Mouse (Mus musculus) forebrain, embryonic 12.5 days (tissue): ENCODE data around the gene Efcab6. TPM values are rescaled to one million over a fixed set of nuclear protein-coding genes. Genes with fewer than 3 reads are reported as not detected.

Source experiments
- ATAC-seq: fragments of 200-750 bp; cut with Nextera tagmentation; 2 replicates; pipeline ENCODE4 v1.8.0; 2017; ENCODE audit warnings: moderate TSS enrichment; ENCODE audit not compliant: low FRiP score
- H3K27ac ChIP-seq: fragments of 300-500 bp; sonication (generic); 2 replicates; pipeline ENCODE4 v1.5.1; 2016; ENCODE audit warnings: mild to moderate bottlenecking
- H3K27me3 ChIP-seq: fragments of 300-500 bp; sonication (generic); 2 replicates; pipeline ENCODE4 v1.6.1; 2016; ENCODE audit warnings: mild to moderate bottlenecking
- H3K36me3 ChIP-seq: fragments of 300-500 bp; sonication (generic); replicated peaks from 2 replicates; pipeline ENCODE4 v1.6.1; 2016; ENCODE audit warnings: mild to moderate bottlenecking
- H3K4me1 ChIP-seq: fragments of 300-500 bp; sonication (generic); 2 replicates; pipeline ENCODE4 v1.6.1; 2016
- H3K4me2 ChIP-seq: fragments of 300-500 bp; sonication (generic); 2 replicates; pipeline ENCODE4 v1.6.1; 2016; ENCODE audit warnings: mild to moderate bottlenecking, moderate library complexity
- H3K4me3 ChIP-seq: fragments of 300-500 bp; sonication (generic); replicated peaks from 2 replicates; pipeline ENCODE4 v1.5.1; 2016; ENCODE audit warnings: mild to moderate bottlenecking
- H3K9ac ChIP-seq: fragments of 300-500 bp; sonication (generic); 2 replicates; pipeline ENCODE4 v1.6.1; 2016; ENCODE audit warnings: mild to moderate bottlenecking
- H3K9me3 ChIP-seq: fragments of 300-500 bp; sonication (generic); 2 replicates; pipeline ENCODE4 v1.6.1; 2016
- WGBS: fragments of 180-500 bp; shearing (Covaris S2); methylation state at CpG from one replicate; pipeline ENCODE4 v1.1.7; 2016; 5-methylcytosine and 5-hydroxymethylcytosine counted together
- polyA plus RNA-seq: library from polyadenylated mRNA; unstranded; fragments of >200 nt; fragmentation: Nextera tagmentation; extraction: Ambion mirVana; gene quantifications from 2 replicates; pipeline ENCODE4 v1.2.1, GENCODE M21; 2016

The Efcab6 gene
- polyA plus RNA-seq, 1 experiment from 2014 or later = 1.3 TPM

DNA sequence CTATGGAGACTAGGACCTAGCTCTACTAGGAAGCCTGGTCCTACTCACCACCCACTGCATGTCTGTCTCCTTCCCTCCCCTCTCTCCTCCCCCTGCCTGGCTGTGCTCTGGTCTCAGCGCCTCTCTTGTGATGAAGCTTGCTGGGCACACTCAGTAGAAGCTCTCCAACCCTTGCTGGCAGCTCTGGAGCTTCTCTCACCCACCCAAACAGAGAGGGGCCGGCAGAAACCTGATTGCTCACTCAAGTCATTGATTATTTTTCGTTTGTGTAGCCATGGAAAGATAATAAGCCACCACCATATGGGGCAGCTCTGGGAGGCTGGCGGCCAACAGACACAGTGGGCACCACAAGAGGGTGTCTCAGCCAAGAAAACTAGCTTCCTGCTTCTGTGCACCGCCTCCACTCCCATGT is 211.8 kb downstream of the Efcab6 start:
- Histone ChIP-seq H3K9ac (no peak overlapping the region), H3K27me3 (no peaks in the 10 kb centered on the region), H3K4me2 (no peak overlapping the region), H3K27ac (no peak overlapping the region), H3K4me1 (peaks cover 3% of the 10 kb centered on the region; the same call in 1 of the 2 replicates), H3K9me3 (no peaks in the 10 kb centered on the region), H3K36me3 (peaks cover 17% of the 10 kb centered on the region), H3K4me3 (no peak overlapping the region)
- no peak for ATAC-seq
- 78% methylated on average over 5 of the region's 5 CpGs for WGBS

DNA sequence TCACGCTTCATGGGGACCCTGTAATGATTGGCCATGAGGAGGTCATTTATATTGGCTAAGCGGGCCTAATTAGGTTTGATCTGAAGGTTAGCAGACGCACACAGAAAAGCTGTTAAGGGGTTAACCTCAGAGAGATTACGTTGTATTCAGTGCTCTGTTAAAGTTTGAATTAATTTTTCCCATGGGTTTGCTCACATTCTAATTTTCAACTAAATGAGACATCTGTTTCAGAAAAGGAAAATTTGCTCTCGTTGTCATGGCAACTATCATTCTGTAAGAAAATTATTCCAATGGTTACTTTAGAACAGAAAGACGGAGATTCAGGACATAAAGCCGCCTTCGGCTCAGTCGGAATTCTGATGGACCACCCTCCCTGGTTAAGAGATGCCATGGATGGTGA is 217.0 kb downstream of the Efcab6 start:
- 53% methylated on average over 9 of the region's 9 CpGs for WGBS
- no peaks in the 10 kb centered on the region for H3K27me3 ChIP-seq
- H3K4me1 ChIP-seq = peaks cover 52% of the 10 kb centered on the region
- no peak overlapping the region for H3K9ac ChIP-seq
- no peak overlapping the region for H3K4me2 ChIP-seq
- ATAC-seq = no peak
- H3K9me3 ChIP-seq = no peaks in the 10 kb centered on the region
- peak overlapping the region; percentile 11; the same call in 1 of the 2 replicates for H3K27ac ChIP-seq
- H3K4me3 ChIP-seq = no peak overlapping the region
- H3K36me3 ChIP-seq = no peaks in the 10 kb centered on the region

DNA sequence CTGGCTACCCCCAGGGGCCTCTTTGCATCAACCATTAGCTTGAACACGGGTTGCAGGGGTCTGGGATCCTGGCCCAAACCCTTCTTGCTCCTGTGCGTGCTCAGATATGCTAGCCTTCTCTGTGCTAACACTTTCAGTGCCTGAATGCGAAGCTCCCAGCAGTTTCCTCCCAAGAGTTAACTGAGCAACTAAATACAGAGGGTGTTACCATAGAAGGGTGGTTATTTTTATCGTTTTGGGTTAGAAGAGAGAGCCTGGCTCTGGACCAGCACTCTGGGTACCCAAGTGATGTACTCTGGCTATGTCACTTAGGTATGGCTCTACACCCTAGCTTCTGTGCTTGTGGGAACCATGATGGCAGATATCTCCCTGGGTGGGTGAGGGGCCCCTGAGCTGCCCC is 217.7 kb downstream of the Efcab6 start:
- Histone ChIP-seq H3K27ac (peak overlapping the region; percentile 5; the same call in 1 of the 2 replicates), H3K36me3 (no peaks in the 10 kb centered on the region), H3K4me3 (no peak overlapping the region), H3K4me1 (peaks cover 59% of the 10 kb centered on the region), H3K9ac (no peak overlapping the region), H3K27me3 (0 out of 2 replicates have a peak, but pooled peaks cover under 1% of the 10 kb centered on the region), H3K4me2 (no peak overlapping the region), H3K9me3 (no peaks in the 10 kb centered on the region)
- no peak for ATAC-seq
- 84% methylated on average over 4 of the region's 4 CpGs for whole genome bisulfite sequencing

DNA sequence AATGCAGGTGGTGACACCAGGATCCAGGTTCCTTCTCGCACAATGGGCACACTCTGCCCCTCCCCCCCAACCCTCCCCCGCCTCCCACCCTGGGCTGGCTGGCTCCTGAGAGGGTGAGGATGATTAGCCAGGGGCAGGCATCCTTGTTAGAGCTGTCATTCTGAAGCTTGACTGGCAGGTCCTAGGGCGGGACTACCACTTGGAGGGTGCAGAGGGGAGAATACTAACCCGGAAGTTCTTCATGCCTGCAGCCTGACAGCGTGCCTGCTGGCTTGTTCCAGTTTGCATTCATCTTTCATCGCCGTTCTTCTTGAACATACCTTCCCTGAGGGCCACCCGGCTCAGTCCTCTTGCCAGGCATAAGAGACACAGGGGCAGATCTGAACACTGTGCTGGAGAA is 218.6 kb downstream of the Efcab6 start:
- peak; percentile 49 for ATAC-seq
- no peak overlapping the region for H3K9ac ChIP-seq
- no peak overlapping the region for H3K4me3 ChIP-seq
- 0 out of 2 replicates have a peak, but pooled peaks cover 3% of the 10 kb centered on the region for H3K27me3 ChIP-seq
- WGBS = 33% methylated on average over 8 of the region's 8 CpGs
- H3K4me2 ChIP-seq = no peak overlapping the region
- H3K4me1 ChIP-seq = peaks cover 61% of the 10 kb centered on the region
- peak overlapping the region; percentile 47; the same call in 1 of the 2 replicates for H3K27ac ChIP-seq
- H3K36me3 ChIP-seq = no peaks in the 10 kb centered on the region
- H3K9me3 ChIP-seq = no peaks in the 10 kb centered on the region

DNA sequence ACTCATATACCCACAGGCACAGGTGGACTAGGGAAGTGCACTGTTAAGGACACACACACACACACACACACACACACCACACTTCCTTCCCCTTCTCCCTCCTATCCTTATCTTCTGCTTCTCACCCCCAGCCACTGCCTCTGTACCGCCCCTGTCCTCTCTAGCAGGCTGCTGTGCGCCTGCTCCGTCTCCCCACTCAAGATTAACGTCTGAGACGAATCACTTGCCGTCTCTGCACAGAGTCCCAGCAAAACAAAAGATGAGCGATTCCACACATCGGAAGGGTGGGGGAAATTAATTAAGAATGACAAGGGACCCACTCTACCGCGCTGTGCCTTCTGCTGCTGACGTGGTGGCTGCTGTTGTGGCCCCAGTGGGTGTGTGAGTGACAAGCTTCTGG is 219.4 kb downstream of the Efcab6 start:
- peak overlapping the region; percentile 47; the same call in 1 of the 2 replicates for H3K27ac ChIP-seq
- H3K9me3 ChIP-seq = no peaks in the 10 kb centered on the region
- peaks cover 61% of the 10 kb centered on the region for H3K4me1 ChIP-seq
- H3K9ac ChIP-seq = peak overlapping the region; percentile 0; the same call in 1 of the 2 replicates
- no peak overlapping the region for H3K4me2 ChIP-seq
- no peaks in the 10 kb centered on the region for H3K36me3 ChIP-seq
- H3K27me3 ChIP-seq = 0 out of 2 replicates have a peak, but pooled peaks cover 3% of the 10 kb centered on the region
- ATAC-seq = peak; percentile 17; the same call in 1 of the 2 replicates
- WGBS = 22% methylated on average over 11 of the region's 11 CpGs
- no peak overlapping the region for H3K4me3 ChIP-seq

DNA sequence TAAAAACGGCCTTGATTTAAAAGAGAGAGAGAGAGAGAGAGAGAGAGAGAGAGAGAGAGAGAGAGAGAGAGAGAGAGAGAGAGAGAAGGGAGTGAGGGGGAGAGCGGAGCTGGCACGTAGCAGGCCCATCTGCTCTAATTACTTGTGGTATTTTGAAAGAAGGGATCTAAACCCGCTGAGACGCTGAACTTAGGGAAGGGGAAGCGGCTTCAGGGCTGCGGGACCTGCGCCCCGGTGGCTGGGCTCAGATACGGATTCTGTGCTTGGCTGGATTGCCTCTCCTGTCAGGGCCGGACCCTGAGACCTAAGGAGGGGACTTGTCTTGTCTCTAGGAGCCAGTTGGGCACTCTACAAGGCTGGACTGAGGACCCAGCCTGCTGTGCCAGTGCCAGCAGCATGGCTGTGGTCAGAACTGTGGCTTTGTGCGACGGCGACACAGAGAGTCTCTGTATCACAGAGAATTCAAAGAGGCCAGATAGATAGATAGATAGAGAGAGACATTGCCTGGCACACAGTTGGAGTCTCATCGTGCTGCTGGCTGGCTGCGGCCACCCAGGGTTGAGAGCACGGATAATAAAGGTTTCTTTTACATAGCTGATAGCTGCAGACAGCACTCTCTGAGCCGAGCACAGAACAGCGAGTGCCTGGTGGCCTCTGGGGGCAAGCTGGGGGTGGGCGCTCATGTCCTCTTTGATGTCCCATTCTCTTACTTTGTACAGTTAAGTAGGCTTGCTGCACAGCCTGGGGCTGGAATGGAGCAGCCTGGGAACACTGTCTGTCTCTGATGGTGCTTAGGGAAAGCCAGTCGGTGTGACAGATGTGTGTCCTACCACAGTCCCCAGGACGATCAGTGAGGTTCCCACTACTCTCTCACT is 222.0 kb downstream of the Efcab6 start:
- Histone ChIP-seq H3K36me3 (no peaks in the 10 kb centered on the region), H3K27ac (peak overlapping the region; percentile 60; the same call in 1 of the 2 replicates), H3K9ac (peak overlapping the region; percentile 33; the same call in 1 of the 2 replicates), H3K4me3 (no peak overlapping the region), H3K4me1 (peaks cover 67% of the 10 kb centered on the region), H3K9me3 (no peaks in the 10 kb centered on the region), H3K27me3 (0 out of 2 replicates have a peak, but pooled peaks cover 3% of the 10 kb centered on the region), H3K4me2 (no peak overlapping the region)
- WGBS = 26% methylated on average over 22 of the region's 22 CpGs
- ATAC-seq = no peak

DNA sequence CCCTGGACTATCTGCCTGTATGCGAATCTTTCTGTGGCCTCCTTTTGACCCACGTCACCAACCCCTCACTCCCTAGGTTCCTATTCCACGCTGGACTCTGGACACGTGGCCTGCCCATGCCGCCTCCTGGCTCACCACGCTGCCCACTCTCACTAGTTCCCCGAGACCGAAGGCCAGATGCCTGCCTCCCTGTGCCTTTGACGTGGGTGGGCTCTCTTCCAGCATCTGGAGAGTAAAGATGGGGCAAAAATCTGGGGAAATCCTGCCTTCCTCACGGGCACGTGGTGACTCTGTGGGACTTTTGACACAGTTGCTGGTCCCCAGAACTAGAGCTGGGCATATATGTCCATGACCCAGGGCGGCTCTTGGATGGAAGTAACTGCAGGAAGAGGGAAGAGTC is 222.8 kb downstream of the Efcab6 start:
- WGBS = 77% methylated on average over 12 of the region's 12 CpGs
- no peaks in the 10 kb centered on the region for H3K9me3 ChIP-seq
- no peak overlapping the region for H3K4me3 ChIP-seq
- H3K4me1 ChIP-seq = peaks cover 60% of the 10 kb centered on the region
- H3K4me2 ChIP-seq = no peak overlapping the region
- H3K27ac ChIP-seq = no peak overlapping the region
- H3K36me3 ChIP-seq = no peaks in the 10 kb centered on the region
- 0 out of 2 replicates have a peak, but pooled peaks cover 3% of the 10 kb centered on the region for H3K27me3 ChIP-seq
- ATAC-seq = no peak
- H3K9ac ChIP-seq = no peak overlapping the region

DNA sequence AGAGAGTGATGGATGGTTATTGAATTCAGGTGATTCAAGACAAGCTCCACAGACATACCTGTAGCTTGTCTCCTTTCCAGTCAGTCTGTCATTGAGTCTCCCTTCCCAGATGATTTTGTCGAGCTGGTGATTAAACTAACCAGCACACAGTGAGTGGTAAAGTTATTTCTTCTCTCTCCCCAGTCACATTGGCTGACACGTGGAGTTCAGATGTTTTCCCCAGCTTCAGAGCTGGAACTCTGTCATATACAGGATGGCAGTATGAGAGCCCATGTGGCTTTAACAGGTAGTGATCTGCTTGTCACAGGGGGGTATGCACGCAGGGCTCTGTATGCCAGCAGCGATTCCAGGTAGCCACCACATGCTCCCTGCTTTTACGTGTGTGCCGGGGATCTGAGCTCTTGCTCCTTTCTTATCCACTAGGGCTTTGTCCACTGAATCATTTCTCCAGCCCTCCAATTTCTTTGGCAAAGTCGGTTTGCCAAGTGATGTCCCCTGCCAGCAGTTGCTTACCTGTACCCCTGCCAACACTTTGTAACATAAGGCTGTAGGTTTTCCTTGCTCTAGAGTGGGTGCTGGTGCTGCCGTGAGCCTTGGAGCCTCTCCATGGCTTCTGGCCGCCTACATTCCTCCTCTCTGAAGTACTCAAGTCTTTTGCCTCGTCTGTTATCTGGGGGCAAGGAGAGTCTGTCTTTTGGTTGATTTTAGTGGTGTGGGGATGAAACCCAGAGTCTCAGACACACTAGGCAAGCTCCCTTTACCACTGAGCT is 224.0 kb downstream of the Efcab6 start:
- Histone ChIP-seq H3K4me1 (peaks cover 47% of the 10 kb centered on the region), H3K9me3 (no peaks in the 10 kb centered on the region), H3K4me3 (no peak overlapping the region), H3K36me3 (peaks cover 3% of the 10 kb centered on the region; the same call in 1 of the 2 replicates), H3K4me2 (no peak overlapping the region), H3K9ac (no peak overlapping the region), H3K27me3 (0 out of 2 replicates have a peak, but pooled peaks cover 3% of the 10 kb centered on the region), H3K27ac (no peak overlapping the region)
- 75% methylated on average over 10 of the region's 10 CpGs for WGBS
- ATAC-seq = no peak

DNA sequence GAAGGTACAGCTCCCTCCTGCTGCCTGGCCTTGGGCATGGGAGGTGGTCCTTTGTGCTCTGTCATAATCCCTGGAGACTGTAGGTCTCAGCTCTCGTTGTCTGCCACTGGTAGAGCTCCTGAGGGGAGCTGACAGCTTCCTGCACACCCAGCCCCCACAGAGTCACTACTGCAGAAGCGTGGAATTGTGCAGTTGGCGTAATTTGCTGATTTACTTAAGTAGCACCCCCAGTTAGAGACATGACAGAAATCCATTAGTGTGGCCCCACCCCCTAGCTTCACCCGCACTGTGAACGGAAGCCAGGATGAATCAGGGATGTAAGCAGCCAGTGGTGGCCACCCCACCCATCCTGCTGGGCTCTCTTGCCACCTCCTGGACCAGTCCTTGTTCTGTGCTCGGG is 232.9 kb downstream of the Efcab6 start:
- Histone ChIP-seq H3K4me1 (no peaks in the 10 kb centered on the region), H3K36me3 (peaks cover 8% of the 10 kb centered on the region), H3K27me3 (no peaks in the 10 kb centered on the region), H3K27ac (no peak overlapping the region), H3K4me2 (no peak overlapping the region), H3K4me3 (no peak overlapping the region), H3K9ac (no peak overlapping the region), H3K9me3 (no peaks in the 10 kb centered on the region)
- ATAC-seq = 0 out of 2 replicates have a peak, but pooled peaks have one; percentile 11
- 74% methylated on average over 6 of the region's 6 CpGs for WGBS

DNA sequence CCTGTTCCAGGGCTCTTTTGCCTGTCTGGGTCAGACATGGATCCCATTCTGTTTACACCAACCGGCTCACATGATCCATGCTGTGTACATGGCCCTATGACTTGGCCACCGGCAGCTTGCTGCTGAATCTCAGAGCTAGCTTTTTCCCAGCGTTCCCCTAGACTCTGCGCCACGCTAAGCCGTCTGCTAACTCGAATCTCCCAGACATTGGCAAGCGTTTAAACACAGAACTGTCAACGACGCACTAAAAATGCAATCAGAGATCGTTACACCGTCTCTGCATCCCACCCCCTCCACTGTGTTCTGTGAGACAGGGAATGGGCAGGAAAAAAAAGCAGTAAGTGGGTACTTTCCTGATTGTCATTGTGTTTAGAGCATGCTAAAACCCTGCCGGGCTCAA is 236.0 kb downstream of the Efcab6 start:
- Histone ChIP-seq H3K36me3 (peaks cover 6% of the 10 kb centered on the region; the same call in 1 of the 2 replicates), H3K9me3 (no peaks in the 10 kb centered on the region), H3K27ac (peak overlapping the region; percentile 42; the same call in 1 of the 2 replicates), H3K4me1 (no peaks in the 10 kb centered on the region), H3K4me2 (no peak overlapping the region), H3K9ac (no peak overlapping the region), H3K27me3 (no peaks in the 10 kb centered on the region), H3K4me3 (no peak overlapping the region)
- no peak for ATAC-seq
- 73% methylated on average over 13 of the region's 13 CpGs for WGBS

DNA sequence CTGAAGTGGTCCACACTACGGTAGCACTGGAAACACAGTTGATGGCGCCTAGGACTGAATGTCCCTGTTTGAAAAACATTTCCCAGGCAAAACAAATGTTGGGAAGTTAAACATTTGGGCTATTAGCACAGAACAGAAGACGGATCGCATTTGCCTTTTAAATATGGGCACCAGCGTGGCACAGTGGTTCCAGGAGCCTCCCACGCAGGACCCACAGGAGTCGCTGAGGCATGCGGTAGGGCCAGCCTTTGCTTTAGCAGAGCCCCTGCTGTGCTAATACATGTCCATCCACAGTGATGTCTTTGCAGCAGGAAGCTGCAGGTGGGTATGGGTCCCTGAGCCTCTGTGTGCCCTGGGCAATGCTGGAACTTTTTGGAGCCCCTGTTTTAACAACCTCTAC is 237.2 kb downstream of the Efcab6 start:
- Histone ChIP-seq H3K9me3 (no peaks in the 10 kb centered on the region), H3K4me1 (no peaks in the 10 kb centered on the region), H3K27ac (no peak overlapping the region), H3K9ac (no peak overlapping the region), H3K27me3 (no peaks in the 10 kb centered on the region), H3K4me2 (no peak overlapping the region), H3K4me3 (no peak overlapping the region), H3K36me3 (0 out of 2 replicates have a peak, but pooled peaks cover 1% of the 10 kb centered on the region)
- ATAC-seq = no peak
- WGBS = 89% methylated on average over 8 of the region's 8 CpGs
